Mouse (Mus musculus) heart, embryonic 11.5 days (tissue): ENCODE measurements around the gene Ubash3a. TPM values are rescaled to one million over a fixed set of nuclear protein-coding genes. Genes with fewer than 3 reads are reported as not detected.

Experiments used
- ATAC-seq: fragments of 200-750 bp; cut with Nextera tagmentation; replicated peaks from 2 replicates; pipeline ENCODE4 v1.8.0; 2017; ENCODE audit warnings: moderate library complexity; ENCODE audit not compliant: insufficient number of reproducible peaks, low FRiP score, low TSS enrichment
- H3K27ac ChIP-seq: fragments of 300-500 bp; sonication (generic); 2 replicates; pipeline ENCODE4 v1.5.1; 2014; ENCODE audit warnings: mild to moderate bottlenecking, low read depth, low read length
- H3K27me3 ChIP-seq: fragments of 300-500 bp; sonication (generic); 2 replicates; pipeline ENCODE4 v1.6.1; 2014; ENCODE audit warnings: mild to moderate bottlenecking, low read length, mixed read lengths; ENCODE audit not compliant: control insufficient read depth, insufficient read depth
- H3K36me3 ChIP-seq: fragments of 300-500 bp; sonication (generic); 2 replicates; pipeline ENCODE4 v1.6.1; 2014; ENCODE audit warnings: mild to moderate bottlenecking, low read length, moderate library complexity, mixed read lengths; ENCODE audit not compliant: control insufficient read depth, insufficient read depth
- H3K4me1 ChIP-seq: fragments of 300-500 bp; sonication (generic); 2 replicates; pipeline ENCODE4 v1.6.1; 2014; ENCODE audit warnings: low read length; ENCODE audit not compliant: control insufficient read depth, insufficient read depth
- H3K4me2 ChIP-seq: fragments of 300-500 bp; sonication (generic); 2 replicates; pipeline ENCODE4 v1.6.1; 2014; ENCODE audit warnings: mild to moderate bottlenecking, moderate library complexity
- H3K4me3 ChIP-seq: fragments of 300-500 bp; sonication (generic); 2 replicates; pipeline ENCODE4 v1.5.1; 2014; ENCODE audit warnings: low read depth, low read length
- H3K9ac ChIP-seq: fragments of 300-500 bp; sonication (generic); 2 replicates; pipeline ENCODE4 v1.6.1; 2014; ENCODE audit warnings: mild to moderate bottlenecking, low read depth, low read length, moderate library complexity
- H3K9me3 ChIP-seq: fragments of 300-500 bp; sonication (generic); replicated peaks from 2 replicates; pipeline ENCODE4 v1.6.1; 2016; ENCODE audit warnings: low read length; ENCODE audit not compliant: control insufficient read depth
- WGBS: fragments of 180-500 bp; shearing (Covaris S2); extraction: QIAGEN DNeasy Blood & Tissue Kit; methylation state at CpG from one replicate; pipeline ENCODE4 v1.1.7; 2014; ENCODE audit not compliant: insufficient replicate concordance; 5-methylcytosine and 5-hydroxymethylcytosine counted together
- polyA plus RNA-seq: library from polyadenylated mRNA; unstranded; fragments of >200 nt; fragmentation: Nextera tagmentation; extraction: Ambion mirVana; gene quantifications from 2 replicates; pipeline ENCODE4 v1.2.1, GENCODE M21; 2014

Ubash3a gene
- polyA plus RNA-seq, 1 experiment from 2014 or later, result 2.9 TPM

GRCm38 (mm10) chr17:31198877-31199276 lies 8.8 kb upstream of the Ubash3a start, which contains the start of gene Tmprss3:
TSS of gene Tmprss3 (minus strand) at chr17:31198977.
- H3K4me2 ChIP-seq, result no peak within 1 kb of the TSS
- no peak within 1 kb of the TSS for H3K27ac ChIP-seq
- H3K4me1 ChIP-seq, result no peaks in the 10 kb centered on the region
- ATAC-seq, result no peak
- no peaks in the 10 kb centered on the region for H3K36me3 ChIP-seq
- H3K27me3 ChIP-seq, result no peaks in the 10 kb centered on the region
- no peak within 1 kb of the TSS for H3K4me3 ChIP-seq
- no peaks in the 10 kb centered on the region for H3K9me3 ChIP-seq
- WGBS, result 80% methylated on average over 11 of the region's 11 CpGs
- no peak within 1 kb of the TSS for H3K9ac ChIP-seq

- H3K36me3 ChIP-seq, result no peaks in the 10 kb centered on the region
- no peak overlapping the region for H3K4me3 ChIP-seq
- 0 out of 2 replicates have a peak, but pooled peaks cover 2% of the 10 kb centered on the region for H3K4me1 ChIP-seq
- H3K9ac ChIP-seq, result no peak overlapping the region
- 78% methylated on average over 8 of the region's 8 CpGs for WGBS
- no peak overlapping the region for H3K4me2 ChIP-seq
- no peaks in the 10 kb centered on the region for H3K27me3 ChIP-seq
- no peaks in the 10 kb centered on the region for H3K9me3 ChIP-seq
- no peak overlapping the region for H3K27ac ChIP-seq
- no peak for ATAC-seq
Observed at GRCm38 (mm10) chr17:31208654-31209053, 981 bp downstream of the Ubash3a start.

- WGBS, result 90% methylated on average over 11 of the region's 11 CpGs
- H3K27me3 ChIP-seq, result no peaks in the 10 kb centered on the region
- H3K4me1 ChIP-seq, result 0 out of 2 replicates have a peak, but pooled peaks cover 2% of the 10 kb centered on the region
- no peak overlapping the region for H3K4me2 ChIP-seq
- no peak overlapping the region for H3K27ac ChIP-seq
- no peaks in the 10 kb centered on the region for H3K36me3 ChIP-seq
- no peak overlapping the region for H3K4me3 ChIP-seq
- H3K9me3 ChIP-seq, result no peaks in the 10 kb centered on the region
- no peak for ATAC-seq
- no peak overlapping the region for H3K9ac ChIP-seq
Observed at GRCm38 (mm10) chr17:31209376-31209930, 1.8 kb downstream of the Ubash3a start.

GRCm38 (mm10) chr17:31210299-31210698 lies 2.6 kb downstream of the Ubash3a start:
- H3K36me3 ChIP-seq, result no peaks in the 10 kb centered on the region
- no peak overlapping the region for H3K4me2 ChIP-seq
- no peak overlapping the region for H3K4me3 ChIP-seq
- ATAC-seq, result no peak
- no peak overlapping the region for H3K27ac ChIP-seq
- no peak overlapping the region for H3K9ac ChIP-seq
- 0 out of 2 replicates have a peak, but pooled peaks cover 2% of the 10 kb centered on the region for H3K4me1 ChIP-seq
- H3K9me3 ChIP-seq, result no peaks in the 10 kb centered on the region
- H3K27me3 ChIP-seq, result no peaks in the 10 kb centered on the region
- WGBS, result 60% methylated on average over 7 of the region's 7 CpGs

GRCm38 (mm10) chr17:31211881-31212280 lies 4.2 kb downstream of the Ubash3a start:
- no peak for ATAC-seq
- no peaks in the 10 kb centered on the region for H3K36me3 ChIP-seq
- no peaks in the 10 kb centered on the region for H3K27me3 ChIP-seq
- no peak overlapping the region for H3K9ac ChIP-seq
- 89% methylated on average over 6 of the region's 6 CpGs for WGBS
- no peak overlapping the region for H3K27ac ChIP-seq
- H3K4me2 ChIP-seq, result no peak overlapping the region
- H3K4me3 ChIP-seq, result no peak overlapping the region
- 0 out of 2 replicates have a peak, but pooled peaks cover 2% of the 10 kb centered on the region for H3K4me1 ChIP-seq
- H3K9me3 ChIP-seq, result no peaks in the 10 kb centered on the region

- no peak for ATAC-seq
- Histone ChIP-seq H3K4me1 (no peaks in the 10 kb centered on the region), H3K36me3 (no peaks in the 10 kb centered on the region), H3K27me3 (no peaks in the 10 kb centered on the region), H3K4me3 (no peak overlapping the region), H3K9me3 (no peaks in the 10 kb centered on the region), H3K9ac (no peak overlapping the region), H3K4me2 (no peak overlapping the region), H3K27ac (no peak overlapping the region)
- WGBS, result 51% methylated on average over 5 of the region's 5 CpGs
Observed at GRCm38 (mm10) chr17:31216068-31216955, 8.6 kb downstream of the Ubash3a start.

GRCm38 (mm10) chr17:31222810-31223310 lies 15.2 kb downstream of the Ubash3a start:
- H3K4me1 ChIP-seq, result no peaks in the 10 kb centered on the region
- no peaks in the 10 kb centered on the region for H3K36me3 ChIP-seq
- ATAC-seq, result no peak
- H3K27me3 ChIP-seq, result no peaks in the 10 kb centered on the region
- no peaks in the 10 kb centered on the region for H3K9me3 ChIP-seq
- H3K9ac ChIP-seq, result no peak overlapping the region
- WGBS, result 68% methylated on average over 4 of the region's 4 CpGs
- no peak overlapping the region for H3K4me2 ChIP-seq
- H3K27ac ChIP-seq, result no peak overlapping the region
- no peak overlapping the region for H3K4me3 ChIP-seq

GRCm38 (mm10) chr17:31223835-31224234 lies 16.2 kb downstream of the Ubash3a start:
- no peak for ATAC-seq
- Histone ChIP-seq H3K27ac (no peak overlapping the region), H3K4me3 (no peak overlapping the region), H3K36me3 (no peaks in the 10 kb centered on the region), H3K4me1 (no peaks in the 10 kb centered on the region), H3K27me3 (no peaks in the 10 kb centered on the region), H3K9ac (no peak overlapping the region), H3K9me3 (no peaks in the 10 kb centered on the region), H3K4me2 (no peak overlapping the region)
- WGBS, result 57% methylated on average over 7 of the region's 7 CpGs
